Mouse (Mus musculus) cerebellum, adult 2 months (tissue): ENCODE measurements around the gene Wsb1. TPM values are rescaled to one million over a fixed set of nuclear protein-coding genes. Genes with fewer than 3 reads are reported as not detected.
A peak's percentile ranks its signal among the peaks of the same experiment; 100 is the strongest.

ENCODE experiments used
- DNase-seq, 2 experiments: peaks; one replicate each; pipeline ENCODE4 v3.0.0; 2021
- H3K27ac ChIP-seq: fragments of 200-500 bp; 2 replicates; pipeline ENCODE4 v1.5.1; 2012; ENCODE audit warnings: low read length, control low read depth, inconsistent platforms; ENCODE audit not compliant: insufficient read depth
- H3K27me3 ChIP-seq: fragments of 200-500 bp; 2 replicates; pipeline ENCODE4 v1.6.1; 2012; ENCODE audit warnings: inconsistent platforms, mild to moderate bottlenecking, low read length, moderate library complexity; ENCODE audit not compliant: control insufficient read depth, insufficient read depth
- H3K4me1 ChIP-seq: fragments of 200-500 bp; 2 replicates; pipeline ENCODE4 v1.6.1; 2011; ENCODE audit warnings: low read length; ENCODE audit not compliant: control insufficient read depth, insufficient read depth
- H3K4me3 ChIP-seq: fragments of 200-500 bp; replicated peaks from 2 replicates; pipeline ENCODE3; 2011; ENCODE audit warnings: mild to moderate bottlenecking, low read depth, low read length, control low read depth; ENCODE audit not compliant: insufficient read depth
- CTCF ChIP-seq: fragments of 200-500 bp; IDR thresholded peaks from 2 replicates; pipeline ENCODE4 v1.5.1; 2011; ENCODE audit warnings: low read depth, mild to moderate bottlenecking, control low read depth, low read length, moderate library complexity, borderline replicate concordance; ENCODE audit not compliant: insufficient read depth
- POLR2A ChIP-seq: fragments of 200-500 bp; IDR thresholded peaks from 2 replicates; pipeline ENCODE4 v1.6.1; 2011; ENCODE audit warnings: low read length, control low read depth, borderline replicate concordance; ENCODE audit not compliant: insufficient read depth
- WGBS: fragments of 180-500 bp; shearing (Covaris S2); methylation state at CpG from one replicate; pipeline ENCODE4 v1.1.7; 2018; 5-methylcytosine and 5-hydroxymethylcytosine counted together
- polyA plus RNA-seq: library from polyadenylated mRNA; depleted of rRNA; stranded (reverse); fragments of >200 nt; gene quantifications from 2 replicates; pipeline ENCODE4 v1.2.3, GENCODE M21; 2012

Gene Wsb1
- polyA plus RNA-seq, 1 experiment, result 207 TPM

GRCm38 (mm10) chr11:79207691-79208090 is 46.8 kb downstream of the Wsb1 start:
- Histone ChIP-seq H3K4me1 (no peaks in the 10 kb centered on the region), H3K27me3 (no peaks in the 10 kb centered on the region), H3K4me3 (no peak overlapping the region), H3K27ac (no peak overlapping the region)
- DNase-seq, result no peak
- WGBS, result 59% methylated on average over 10 of the region's 10 CpGs
- TF ChIP-seq CTCF (no peak), POLR2A (no peak)

DNA sequence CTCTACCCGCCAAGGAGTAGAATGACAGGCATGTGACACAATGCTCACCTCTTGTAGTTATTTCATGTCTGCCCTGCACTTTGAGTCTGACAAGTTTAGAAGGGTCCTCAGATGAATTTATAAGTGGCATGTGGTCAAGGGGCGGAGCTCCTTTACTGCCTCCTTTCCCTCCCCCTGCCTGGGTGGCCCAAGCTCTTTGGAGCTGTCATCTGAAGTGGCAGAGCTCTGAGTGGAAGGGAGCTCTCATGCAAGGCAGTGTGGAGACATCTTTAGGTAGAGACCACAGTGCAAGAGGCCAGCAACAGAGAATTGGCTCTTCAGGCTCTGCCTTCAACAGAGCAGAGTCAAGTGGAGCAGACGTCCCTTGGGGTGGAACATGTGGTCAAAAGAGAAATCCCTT is 50.0 kb downstream of the Wsb1 start:
- WGBS, result 84% methylated on average over 3 of the region's 3 CpGs
- H3K4me1 ChIP-seq, result no peaks in the 10 kb centered on the region; the same call in 1 of the 2 replicates
- no peak overlapping the region for H3K4me3 ChIP-seq
- DNase-seq, result no peak
- H3K27ac ChIP-seq, result no peak overlapping the region
- TF ChIP-seq POLR2A (no peak), CTCF (no peak)
- H3K27me3 ChIP-seq, result no peaks in the 10 kb centered on the region

- TF ChIP-seq POLR2A (no peak), CTCF (no peak)
- Histone ChIP-seq H3K4me1 (no peaks in the 10 kb centered on the region; the same call in 1 of the 2 replicates), H3K4me3 (no peak overlapping the region), H3K27ac (no peak overlapping the region), H3K27me3 (no peaks in the 10 kb centered on the region)
- peak in 1 of 2 experiments; percentile 26 for DNase-seq
- WGBS, result 11% methylated on average over 7 of the region's 7 CpGs
Observed at GRCm38 (mm10) chr11:79200502-79200901, 54.0 kb downstream of the Wsb1 start.

GRCm38 (mm10) chr11:79198562-79198961 is 55.9 kb downstream of the Wsb1 start:
- H3K27me3 ChIP-seq, result no peaks in the 10 kb centered on the region
- TF ChIP-seq CTCF (no peak), POLR2A (no peak)
- WGBS, result 54% methylated on average over 4 of the region's 4 CpGs
- H3K4me3 ChIP-seq, result no peak overlapping the region
- H3K27ac ChIP-seq, result no peak overlapping the region
- H3K4me1 ChIP-seq, result no peaks in the 10 kb centered on the region; the same call in 1 of the 2 replicates
- DNase-seq, result no peak

- H3K27me3 ChIP-seq, result no peaks in the 10 kb centered on the region
- H3K4me3 ChIP-seq, result no peak overlapping the region
- H3K4me1 ChIP-seq, result no peaks in the 10 kb centered on the region; the same call in 1 of the 2 replicates
- 92% methylated on average over 6 of the region's 6 CpGs for WGBS
- TF ChIP-seq CTCF (no peak), POLR2A (no peak)
- no peak overlapping the region for H3K27ac ChIP-seq
- DNase-seq, result no peak
Observed at GRCm38 (mm10) chr11:79197846-79198235, 56.6 kb downstream of the Wsb1 start.

DNA sequence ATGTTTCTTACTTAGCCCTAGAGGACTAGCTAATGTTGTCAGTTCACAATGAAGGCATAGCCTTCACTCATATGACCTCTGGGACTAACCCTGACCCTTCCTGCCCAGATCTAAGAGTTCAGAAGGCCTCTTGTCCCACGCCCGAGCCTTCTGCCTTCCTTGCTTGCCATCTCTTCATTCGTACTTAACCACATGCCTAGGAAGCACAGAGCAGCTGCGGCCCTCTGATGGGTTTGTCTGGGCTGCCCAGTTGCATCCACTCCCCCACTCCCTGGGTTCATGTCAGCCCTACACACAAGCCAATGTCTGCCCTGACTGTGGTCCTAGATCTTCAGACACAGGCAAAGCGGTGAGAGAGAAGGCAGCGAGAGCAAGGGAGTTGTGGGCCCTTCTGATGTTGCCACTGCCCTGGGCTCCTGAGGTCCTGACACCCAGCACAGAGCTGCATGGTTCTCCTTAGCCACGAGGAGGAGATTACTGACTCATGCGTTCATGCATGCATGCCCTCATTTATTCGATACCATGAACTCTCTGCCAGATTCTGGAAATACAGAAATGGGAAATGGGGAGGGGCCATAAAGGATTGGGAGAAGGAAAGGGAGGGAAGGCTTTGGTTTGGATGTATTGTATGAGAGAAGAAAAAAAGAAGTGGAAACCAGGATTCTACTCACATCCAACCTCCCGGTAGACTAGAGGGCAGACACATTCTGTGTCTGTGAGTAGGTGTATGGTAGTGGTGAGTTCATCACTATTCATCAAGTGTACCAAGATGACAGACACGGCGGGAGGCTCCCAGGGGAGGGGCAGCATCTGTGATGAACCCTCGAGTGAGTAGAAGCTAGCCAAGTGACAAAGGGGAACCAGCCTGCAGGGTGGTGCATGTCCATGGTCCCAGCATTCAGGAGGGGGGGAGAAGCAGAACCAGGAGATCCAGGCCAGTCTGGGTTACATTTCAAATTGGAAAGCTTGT is 57.3 kb downstream of the Wsb1 start:
- no peaks in the 10 kb centered on the region; the same call in 1 of the 2 replicates for H3K4me1 ChIP-seq
- no peak overlapping the region for H3K27ac ChIP-seq
- WGBS, result 55% methylated on average over 13 of the region's 13 CpGs
- H3K27me3 ChIP-seq, result no peaks in the 10 kb centered on the region
- TF ChIP-seq CTCF (no peak), POLR2A (no peak)
- no peak for DNase-seq
- no peak overlapping the region for H3K4me3 ChIP-seq

GRCm38 (mm10) chr11:79196196-79196869 is 58.1 kb downstream of the Wsb1 start:
- WGBS, result 87% methylated on average over 3 of the region's 3 CpGs
- no peak for DNase-seq
- Histone ChIP-seq H3K4me1 (no peaks in the 10 kb centered on the region; the same call in 1 of the 2 replicates), H3K27me3 (no peaks in the 10 kb centered on the region), H3K27ac (no peak overlapping the region), H3K4me3 (no peak overlapping the region)
- TF ChIP-seq POLR2A (no peak), CTCF (no peak)

- peak; percentile 13; the same call in 1 of the 2 replicates for TF ChIP-seq CTCF
- no peak for TF ChIP-seq POLR2A
- Histone ChIP-seq H3K4me3 (no peak overlapping the region), H3K4me1 (no peaks in the 10 kb centered on the region; the same call in 1 of the 2 replicates), H3K27me3 (no peaks in the 10 kb centered on the region), H3K27ac (no peak overlapping the region)
- DNase-seq, result no peak
- WGBS, result 44% methylated on average over 1 of the region's 1 CpGs
Observed at GRCm38 (mm10) chr11:79192176-79192575, 62.3 kb downstream of the Wsb1 start.
